Comparison of ENCODE assay signal across 21 mouse cellular contexts in genomic region chr16:31024997-31025396, GRCm38 (mm10). TPM values are rescaled to one million over a fixed set of nuclear protein-coding genes. Genes with fewer than 3 reads are reported as not detected.
DNase-seq lines count a peak whose midpoint lies in the region; ATAC-seq and TF ChIP-seq lines count a peak whose summit lies in the region.
"Had no signal": no experiment of that assay in that cellular context is flagged by ENCODE, and none has a peak within 500 bp of the region (broad histone marks: within the 10 kb centered on the region; RNA-seq: fewer than 3 reads in every experiment).

No protein-coding gene starts in this region.

- TF ChIP-seq CTCF in liver, postnatal 0 days (IDR thresholded peaks at IDR 0.05; ENCODE audit: low read depth), result no peak

- peak; percentile 84 for DNase-seq in heart, adult 11 months
- no peak for DNase-seq in heart, postnatal 36 days
- DNase-seq in liver, postnatal 0 days, result no peak
- DNase-seq in embryonic facial prominence, embryonic 10.5 days (ENCODE audit: low spot score), result no peak
- DNase-seq: adrenal gland, postnatal 10 days; cerebellum, adult 9-10 months; kidney, adult 8-10 months; kidney, postnatal 25 days; liver; right cerebral cortex, postnatal 14 days; spleen, adult 18-20 months had no signal

- H3K27me3 ChIP-seq in liver, postnatal 0 days (ENCODE audit: insufficient read depth, low read length), result no peaks in the 10 kb centered on the region
- H3K27me3 ChIP-seq in liver, embryonic 12.5 days (replicated peaks), result no peaks in the 10 kb centered on the region
- no peaks in the 10 kb centered on the region for H3K27me3 ChIP-seq in embryonic facial prominence, embryonic 10.5 days (replicated peaks; ENCODE audit: low read depth, poor library complexity, severe bottlenecking)
- H3K27me3 ChIP-seq: embryonic facial prominence, embryonic 12.5 days; forebrain, embryonic 13.5 days; midbrain, embryonic 13.5 days had no signal

- ATAC-seq in liver, postnatal 0 days, result no peak
- ATAC-seq in liver, embryonic 12.5 days, result no peak
- ATAC-seq in granulocyte monocyte progenitor cell, adult 5-6 weeks (replicated peaks; ENCODE audit: poor library complexity, severe bottlenecking), result peak; percentile 15; the same call in 1 of the 2 replicates
- no peak for ATAC-seq in cerebellum, adult (ENCODE audit: insufficient number of reproducible peaks, low FRiP score, low TSS enrichment)
- ATAC-seq: forebrain, embryonic 13.5 days; lung, postnatal 0 days; midbrain, embryonic 13.5 days had no signal

- peak overlapping the region; percentile 31; the same call in 1 of the 2 replicates for H3K27ac ChIP-seq in liver, postnatal 0 days (ENCODE audit: low read depth)
- no peak overlapping the region for H3K27ac ChIP-seq in liver, embryonic 12.5 days
- no peak overlapping the region for H3K27ac ChIP-seq in embryonic facial prominence, embryonic 10.5 days (replicated peaks)
- H3K27ac ChIP-seq: embryonic facial prominence, embryonic 12.5 days; forebrain, embryonic 13.5 days; layer of hippocampus, adult 2 months; limb, embryonic 10.5 days; midbrain, embryonic 13.5 days had no signal

- H3K4me2 ChIP-seq in liver, postnatal 0 days (ENCODE audit: low read depth, low read length), result no peak overlapping the region
- no peak overlapping the region for H3K4me2 ChIP-seq in liver, embryonic 12.5 days
- H3K4me2 ChIP-seq: embryonic facial prominence, embryonic 12.5 days; forebrain, embryonic 13.5 days; midbrain, embryonic 13.5 days had no signal

- no peaks in the 10 kb centered on the region for H3K9me3 ChIP-seq in liver, postnatal 0 days (ENCODE audit: low read length)
- no peaks in the 10 kb centered on the region for H3K9me3 ChIP-seq in liver, embryonic 12.5 days (replicated peaks)
- no peaks in the 10 kb centered on the region for H3K9me3 ChIP-seq in embryonic facial prominence, embryonic 10.5 days
- H3K9me3 ChIP-seq: embryonic facial prominence, embryonic 12.5 days; forebrain, embryonic 13.5 days; hindbrain, embryonic 10.5 days; limb, embryonic 10.5 days; midbrain, embryonic 13.5 days had no signal

- no peaks in the 10 kb centered on the region for H3K36me3 ChIP-seq in liver, postnatal 0 days (replicated peaks; ENCODE audit: insufficient read depth, low read length)
- no peaks in the 10 kb centered on the region for H3K36me3 ChIP-seq in liver, embryonic 12.5 days
- no peaks in the 10 kb centered on the region for H3K36me3 ChIP-seq in embryonic facial prominence, embryonic 10.5 days (replicated peaks)
- H3K36me3 ChIP-seq: embryonic facial prominence, embryonic 12.5 days; hindbrain, embryonic 10.5 days; limb, embryonic 10.5 days; midbrain, embryonic 13.5 days had no signal

- no peak for TF ChIP-seq EP300 in liver, postnatal 0 days (IDR thresholded peaks at IDR 0.05; ENCODE audit: low read depth)

- intact Hi-C loops in heart, postnatal 36 days (cut with DNase I), result loop anchor here (2.0 kb wide), 1 partner anchor 18 kb away; no protein-coding TSS in a partner anchor

- H3K4me1 ChIP-seq in liver, postnatal 0 days (ENCODE audit: insufficient read depth), result peaks cover 22% of the 10 kb centered on the region
- H3K4me1 ChIP-seq in liver, embryonic 12.5 days, result peaks cover 44% of the 10 kb centered on the region
- peaks cover 35% of the 10 kb centered on the region for H3K4me1 ChIP-seq in embryonic facial prominence, embryonic 10.5 days
- H3K4me1 ChIP-seq: embryonic facial prominence, embryonic 12.5 days had no signal

- 36% methylated on average over 4 of the region's 4 CpGs for WGBS in liver, postnatal 0 days (ENCODE audit: insufficient replicate concordance)
- WGBS in liver, embryonic 12.5 days (ENCODE audit: insufficient replicate concordance), result 29% methylated on average over 4 of the region's 4 CpGs
- WGBS in embryonic facial prominence, embryonic 10.5 days, result 83% methylated on average over 4 of the region's 4 CpGs

- H3K4me3 ChIP-seq in liver, postnatal 0 days (ENCODE audit: low read depth, low read length), result no peak overlapping the region
- no peak overlapping the region for H3K4me3 ChIP-seq in liver, embryonic 12.5 days
- no peak overlapping the region for H3K4me3 ChIP-seq in embryonic facial prominence, embryonic 10.5 days
- H3K4me3 ChIP-seq: embryonic facial prominence, embryonic 12.5 days; forebrain, embryonic 13.5 days; hindbrain, embryonic 10.5 days; layer of hippocampus, adult 2 months; limb, embryonic 10.5 days; midbrain, embryonic 13.5 days had no signal

- no peak overlapping the region for H3K9ac ChIP-seq in liver, postnatal 0 days (replicated peaks)
- H3K9ac ChIP-seq in liver, embryonic 12.5 days, result no peak overlapping the region
- H3K9ac ChIP-seq: embryonic facial prominence, embryonic 12.5 days; forebrain, embryonic 13.5 days; midbrain, embryonic 13.5 days had no signal

RNA-seq across cellular contexts. Expression of gene Xxylt1, which starts 56.2 kb away (rescaled TPM):
- total RNA-seq in heart, postnatal 36 days (2021), result 10 to 100 TPM; 11.6 to 12.5 TPM
- polyA plus RNA-seq in liver, postnatal 0 days (2015; fragmentation: Nextera tagmentation; extraction: Ambion mirVana), result 1.6 TPM in 2 replicates
- polyA plus RNA-seq in liver, embryonic 12.5 days (2016; fragmentation: Nextera tagmentation; extraction: Ambion mirVana), result 7.5 and 8.3 TPM in 2 replicates
- total RNA-seq in granulocyte monocyte progenitor cell, adult 5-6 weeks (2014; fragmentation: Nextera tagmentation), result 14.7 and 32.6 TPM in 2 replicates
- 12.2 and 15.3 TPM in 2 replicates for total RNA-seq in granulocyte monocyte progenitor cell, adult 5-6 weeks (2017)
- 14.5 and 16.3 TPM in 2 replicates for polyA plus RNA-seq in embryonic facial prominence, embryonic 10.5 days (2016; fragmentation: Nextera tagmentation; extraction: Ambion mirVana)
